In the genomic region with DNA sequence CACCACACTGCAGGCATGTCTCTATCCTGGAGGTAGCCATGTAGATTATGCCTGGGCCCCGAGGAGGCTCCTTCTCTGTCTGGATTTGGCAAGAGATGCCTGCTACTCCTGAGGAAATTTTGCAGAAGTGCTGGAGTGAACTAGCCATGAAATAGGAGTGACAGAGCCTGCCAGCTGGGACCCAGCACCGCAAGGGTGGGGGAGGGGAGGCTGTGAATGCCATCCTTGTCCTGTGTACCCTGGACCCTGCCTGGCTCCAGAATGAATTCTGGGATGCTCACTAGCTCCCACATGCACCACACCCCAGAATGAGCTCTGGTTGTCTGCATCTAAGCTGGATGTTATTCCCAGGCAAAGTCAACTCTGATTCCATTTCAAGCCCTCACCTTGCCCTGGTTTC, we compare ENCODE assay signal across 15 mouse cellular contexts.
"Had no signal": no experiment of that assay in that cellular context is flagged by ENCODE, and none has a peak within 500 bp of the region (broad histone marks: within the 10 kb centered on the region; RNA-seq: fewer than 3 reads in every experiment).

No protein-coding gene starts in this region.

- H3K27ac ChIP-seq: kidney, postnatal 0 days; layer of hippocampus, adult 2 months; limb, embryonic 13.5 days; liver, embryonic 14.5 days; midbrain, embryonic 15.5 days; neural tube, embryonic 13.5 days had no signal

- H3K4me3 ChIP-seq: layer of hippocampus, adult 2 months; limb, embryonic 13.5 days; midbrain, embryonic 15.5 days; neural tube, embryonic 13.5 days had no signal

- H3K27me3 ChIP-seq: limb, embryonic 13.5 days; midbrain, embryonic 15.5 days had no signal

- H3K4me1 ChIP-seq: midbrain, embryonic 15.5 days had no signal

- H3K9ac ChIP-seq: limb, embryonic 13.5 days; liver, embryonic 14.5 days; midbrain, embryonic 15.5 days; neural tube, embryonic 13.5 days had no signal

- DNase-seq: kidney, adult 11 months; kidney, adult 9 months; kidney, postnatal 36 days; layer of hippocampus, postnatal 36 days; lung, adult 18-20 months; retina, postnatal 1 day; spleen, adult 18-20 months; thymus, adult 18-20 months; thymus, postnatal 14 days had no signal

- H3K36me3 ChIP-seq: limb, embryonic 13.5 days; midbrain, embryonic 15.5 days; neural tube, embryonic 13.5 days had no signal

- ATAC-seq: midbrain, embryonic 15.5 days had no signal

- H3K4me2 ChIP-seq: limb, embryonic 13.5 days; midbrain, embryonic 15.5 days; neural tube, embryonic 13.5 days had no signal

- H3K9me3 ChIP-seq: limb, embryonic 13.5 days; midbrain, embryonic 15.5 days; neural tube, embryonic 13.5 days had no signal
